15 mouse cellular contexts compared by ENCODE assay signal in genomic region chr13:34973770-34974169, GRCm38 (mm10). TPM values are rescaled to one million over a fixed set of nuclear protein-coding genes. Genes with fewer than 3 reads are reported as not detected.
DNase-seq lines count a peak whose midpoint lies in the region; ATAC-seq and TF ChIP-seq lines count a peak whose summit lies in the region.
"Had no signal": no experiment of that assay in that cellular context is flagged by ENCODE, and none has a peak within 500 bp of the region (broad histone marks: within the 10 kb centered on the region; RNA-seq: fewer than 3 reads in every experiment).

No protein-coding gene starts in this region.

- TF ChIP-seq EP300 in lung, postnatal 0 days (IDR thresholded peaks at IDR 0.05), result no peak

- no peak overlapping the region for H3K9ac ChIP-seq in forebrain, postnatal 0 days
- H3K9ac ChIP-seq in forebrain, embryonic 16.5 days (replicated peaks; ENCODE audit: low read depth, low read length), result no peak overlapping the region
- H3K9ac ChIP-seq in lung, postnatal 0 days (replicated peaks; ENCODE audit: low read depth), result no peak overlapping the region
- H3K9ac ChIP-seq: liver, embryonic 15.5 days had no signal

- H3K4me1 ChIP-seq in forebrain, postnatal 0 days (ENCODE audit: insufficient read depth), result no peaks in the 10 kb centered on the region
- H3K4me1 ChIP-seq in forebrain, embryonic 16.5 days (replicated peaks; ENCODE audit: control insufficient read depth, insufficient read depth, low read length), result no peaks in the 10 kb centered on the region
- no peaks in the 10 kb centered on the region for H3K4me1 ChIP-seq in lung, postnatal 0 days (ENCODE audit: insufficient read depth, low read depth, low read length)
- H3K4me1 ChIP-seq: liver, embryonic 15.5 days had no signal

- H3K9me3 ChIP-seq in forebrain, postnatal 0 days (ENCODE audit: low read length), result no peaks in the 10 kb centered on the region
- H3K9me3 ChIP-seq in forebrain, embryonic 16.5 days (ENCODE audit: control insufficient read depth, low read length), result no peaks in the 10 kb centered on the region
- H3K9me3 ChIP-seq in lung, postnatal 0 days (ENCODE audit: low read length), result no peaks in the 10 kb centered on the region
- H3K9me3 ChIP-seq: liver, embryonic 15.5 days had no signal

- no peak for ATAC-seq in forebrain, postnatal 0 days
- ATAC-seq in forebrain, embryonic 16.5 days, result no peak
- ATAC-seq in lung, postnatal 0 days, result no peak

- H3K27me3 ChIP-seq in forebrain, postnatal 0 days (ENCODE audit: insufficient read depth, low read length), result no peaks in the 10 kb centered on the region
- no peaks in the 10 kb centered on the region for H3K27me3 ChIP-seq in forebrain, embryonic 16.5 days (replicated peaks; ENCODE audit: control insufficient read depth, insufficient read depth, low read length)
- no peaks in the 10 kb centered on the region for H3K27me3 ChIP-seq in lung, postnatal 0 days (replicated peaks; ENCODE audit: insufficient read depth, low read length)
- H3K27me3 ChIP-seq: liver, embryonic 15.5 days had no signal

- WGBS in forebrain, postnatal 0 days, result 54% methylated on average over 1 of the region's 1 CpGs
- 53% methylated on average over 1 of the region's 1 CpGs for WGBS in forebrain, embryonic 16.5 days
- WGBS in lung, postnatal 0 days, result 48% methylated on average over 1 of the region's 1 CpGs

- no peak overlapping the region for H3K4me3 ChIP-seq in forebrain, postnatal 0 days (ENCODE audit: low read depth, low read length)
- H3K4me3 ChIP-seq in forebrain, embryonic 16.5 days (replicated peaks; ENCODE audit: low read length), result no peak overlapping the region
- no peak overlapping the region for H3K4me3 ChIP-seq in lung, postnatal 0 days (ENCODE audit: low read depth, low read length)
- H3K4me3 ChIP-seq: liver, embryonic 15.5 days had no signal

- no peak overlapping the region for H3K4me2 ChIP-seq in forebrain, postnatal 0 days (ENCODE audit: low read depth)
- no peak overlapping the region for H3K4me2 ChIP-seq in forebrain, embryonic 16.5 days (ENCODE audit: low read length)
- H3K4me2 ChIP-seq in lung, postnatal 0 days (replicated peaks; ENCODE audit: low read depth, low read length), result no peak overlapping the region
- H3K4me2 ChIP-seq: heart, embryonic 11.5 days; liver, embryonic 15.5 days; midbrain, embryonic 11.5 days had no signal

- no peak overlapping the region for H3K27ac ChIP-seq in forebrain, postnatal 0 days (ENCODE audit: low read depth, low read length)
- H3K27ac ChIP-seq in forebrain, embryonic 16.5 days (ENCODE audit: low read length), result no peak overlapping the region
- no peak overlapping the region for H3K27ac ChIP-seq in lung, postnatal 0 days (ENCODE audit: low read length)
- H3K27ac ChIP-seq: liver, embryonic 15.5 days had no signal

- no peak for DNase-seq in forebrain, postnatal 0 days
- DNase-seq in lung, postnatal 0 days (ENCODE audit: low spot score), result peak; percentile 22
- DNase-seq in lung, postnatal 25 days (ENCODE audit: low spot score), result no peak
- DNase-seq in R1 (ENCODE audit: low read depth, low spot score), result peak; percentile 72
- DNase-seq in naive thymus-derived CD4-positive, alpha-beta T cell, adult 2 months (ENCODE audit: low read depth), result peak; percentile 41
- no peak for DNase-seq in left cerebral cortex, postnatal 10 days (ENCODE audit: extremely low spot score in 1 of 2, low spot score in 2 of 2)
- no peak for DNase-seq in spleen, postnatal 10 days (ENCODE audit: low spot score in 2 of 2)
- DNase-seq: kidney, postnatal 25 days had no signal

- TF ChIP-seq CTCF in forebrain, postnatal 0 days (IDR thresholded peaks at IDR 0.05; ENCODE audit: low read depth), result peak; percentile 9; the same call in 1 of the 2 replicates
- TF ChIP-seq CTCF in lung, postnatal 0 days (IDR thresholded peaks at IDR 0.05), result peak; percentile 46

- intact Hi-C loops in left cerebral cortex, postnatal 10 days (cut with DNase I), result no loop called here

- H3K36me3 ChIP-seq in forebrain, postnatal 0 days (ENCODE audit: insufficient read depth), result peaks cover 19% of the 10 kb centered on the region
- H3K36me3 ChIP-seq in forebrain, embryonic 16.5 days (ENCODE audit: control insufficient read depth, insufficient read depth), result peaks cover 15% of the 10 kb centered on the region
- peaks cover 13% of the 10 kb centered on the region; the same call in 1 of the 2 replicates for H3K36me3 ChIP-seq in lung, postnatal 0 days (ENCODE audit: insufficient read depth, low read length)

RNA-seq across cellular contexts. Expression of gene Eci3, which starts 10.2 kb away (rescaled TPM):
- 0.31 TPM in 1 of 2 replicates, not detected in the other for total RNA-seq in forebrain, postnatal 0 days (2014; rRNA removed)
- 0.23 TPM in 1 of 2 replicates, not detected in the other for polyA plus RNA-seq in forebrain, postnatal 0 days (2015; fragmentation: Nextera tagmentation; extraction: Ambion mirVana)
- polyA plus RNA-seq in forebrain, embryonic 16.5 days (2015; fragmentation: Nextera tagmentation; extraction: Ambion mirVana), result 0.42 TPM in 1 of 2 replicates, not detected in the other
- polyA plus RNA-seq in lung, postnatal 0 days (2015; fragmentation: Nextera tagmentation; extraction: Ambion mirVana), result 0.23 and 0.46 TPM in 2 replicates
- total RNA-seq in left cerebral cortex, postnatal 10 days (2021), result 1 to 10 TPM in 1 of 2 experiments, under 1 TPM in 1; 0.97 to 1.0 TPM
- polyA plus RNA-seq: liver, embryonic 15.5 days had no signal

RNA-seq across cellular contexts. Expression of gene 4933417A18Rik, which starts 49.6 kb away (rescaled TPM):
- total RNA-seq in forebrain, postnatal 0 days (2014; rRNA removed), result not detected in 2 replicates
- not detected in 2 replicates for polyA plus RNA-seq in forebrain, postnatal 0 days (2015; fragmentation: Nextera tagmentation; extraction: Ambion mirVana)
- not detected in 2 replicates for polyA plus RNA-seq in forebrain, embryonic 16.5 days (2015; fragmentation: Nextera tagmentation; extraction: Ambion mirVana)
- polyA plus RNA-seq in lung, postnatal 0 days (2015; fragmentation: Nextera tagmentation; extraction: Ambion mirVana), result not detected in 2 replicates
- not detected for total RNA-seq in left cerebral cortex, postnatal 10 days (2021)
- total RNA-seq: left cerebral cortex, postnatal 25 days had no signal
- polyA plus RNA-seq: heart, embryonic 11.5 days; hindbrain, embryonic 11.5 days; liver, embryonic 15.5 days; midbrain, embryonic 11.5 days; spleen, adult 2 months had no signal

RNA-seq across cellular contexts. Expression of gene Fam217a, which starts 49.7 kb away (rescaled TPM):
- total RNA-seq in forebrain, postnatal 0 days (2014; rRNA removed), result 0.43 and 0.62 TPM in 2 replicates
- polyA plus RNA-seq in forebrain, postnatal 0 days (2015; fragmentation: Nextera tagmentation; extraction: Ambion mirVana), result 0.55 and 1.0 TPM in 2 replicates
- polyA plus RNA-seq in forebrain, embryonic 16.5 days (2015; fragmentation: Nextera tagmentation; extraction: Ambion mirVana), result 0.30 and 0.65 TPM in 2 replicates
- 1.8 and 2.1 TPM in 2 replicates for polyA plus RNA-seq in lung, postnatal 0 days (2015; fragmentation: Nextera tagmentation; extraction: Ambion mirVana)
- total RNA-seq in left cerebral cortex, postnatal 10 days (2021), result under 1 TPM; 0.39 to 0.67 TPM
- polyA plus RNA-seq: spleen, adult 2 months had no signal

RNA-seq across cellular contexts. Expression of gene Eci2, which starts 53.1 kb away (rescaled TPM):
- 102 and 116 TPM in 2 replicates for total RNA-seq in forebrain, postnatal 0 days (2014; rRNA removed)
- polyA plus RNA-seq in forebrain, postnatal 0 days (2015; fragmentation: Nextera tagmentation; extraction: Ambion mirVana), result 103 and 104 TPM in 2 replicates
- polyA plus RNA-seq in forebrain, embryonic 16.5 days (2015; fragmentation: Nextera tagmentation; extraction: Ambion mirVana), result 112 and 126 TPM in 2 replicates
- 133 and 150 TPM in 2 replicates for polyA plus RNA-seq in lung, postnatal 0 days (2015; fragmentation: Nextera tagmentation; extraction: Ambion mirVana)
- total RNA-seq in left cerebral cortex, postnatal 10 days (2021), result 10 to 100 TPM; 45.2 to 50.2 TPM

Comparison
In these comparisons a context has a peak if more than half of its experiments do, and no peak if none do; other contexts are left out.
1. DNase-seq: peak in lung, postnatal 0 days (single experiment), R1 (single experiment) and naive thymus-derived CD4-positive, alpha-beta T cell, adult 2 months (single experiment); none in forebrain, postnatal 0 days (single experiment), lung, postnatal 25 days (single experiment), left cerebral cortex, postnatal 10 days (0 of 2) and spleen, postnatal 10 days (0 of 2).